Mouse (Mus musculus): ENCODE results near the gene Gatad2b. TPM values are rescaled to one million over a fixed set of nuclear protein-coding genes. Genes with fewer than 3 reads are reported as not detected.

Gene Gatad2b
- polyA plus RNA-seq, 1 experiment from 2014 or later = 11.3 TPM

GRCm38 (mm10) chr3:90265034-90265931 lies 27.7 kb upstream of the Gatad2b start, which contains the start of gene Dennd4b:
Dennd4b (plus strand) TSS chr3:90265185.
- ATAC-seq (ENCODE audit: low FRiP score, low TSS enrichment) = peak; percentile 94
- Histone ChIP-seq H3K4me1 (ENCODE audit: insufficient read depth, low read length) (peaks cover 17% of the 10 kb centered on the region), H3K9me3 (ENCODE audit: low read length) (no peaks in the 10 kb centered on the region), H3K27ac (ENCODE audit: low read length) (peak within 1 kb of the TSS; percentile 97), H3K4me3 (ENCODE audit: low read length) (peak within 1 kb of the TSS; percentile 89), H3K4me2 (replicated peaks; ENCODE audit: low read depth, low read length) (peak within 1 kb of the TSS; percentile 95), H3K27me3 (ENCODE audit: insufficient read depth, low read length) (no peaks in the 10 kb centered on the region), H3K36me3 (ENCODE audit: insufficient read depth, low read length) (peaks cover 28% of the 10 kb centered on the region), H3K9ac (replicated peaks; ENCODE audit: low read length) (peak within 1 kb of the TSS; percentile 89)
- under 1% methylated on average over 72 of the region's 87 CpGs for whole genome bisulfite sequencing

- Histone ChIP-seq H3K4me2 (replicated peaks; ENCODE audit: low read depth, low read length) (peak overlapping the region; percentile 95), H3K36me3 (ENCODE audit: insufficient read depth, low read length) (peaks cover 21% of the 10 kb centered on the region), H3K9me3 (ENCODE audit: low read length) (no peaks in the 10 kb centered on the region), H3K9ac (replicated peaks; ENCODE audit: low read length) (peak overlapping the region; percentile 89), H3K4me3 (ENCODE audit: low read length) (peak overlapping the region; percentile 89), H3K27me3 (ENCODE audit: insufficient read depth, low read length) (no peaks in the 10 kb centered on the region), H3K4me1 (ENCODE audit: insufficient read depth, low read length) (peaks cover 17% of the 10 kb centered on the region), H3K27ac (ENCODE audit: low read length) (peak overlapping the region; percentile 97)
- peak; percentile 33; the same call in 1 of the 2 replicates for ATAC-seq (ENCODE audit: low FRiP score, low TSS enrichment)
- WGBS = 24% methylated on average over 16 of the region's 16 CpGs
Observed at GRCm38 (mm10) chr3:90265932-90266741, 26.8 kb upstream of the Gatad2b start.

GRCm38 (mm10) chr3:90266901-90267775 lies 25.8 kb upstream of the Gatad2b start:
- peaks cover 12% of the 10 kb centered on the region for H3K36me3 ChIP-seq (ENCODE audit: insufficient read depth, low read length)
- peak overlapping the region; percentile 95 for H3K4me2 ChIP-seq (replicated peaks; ENCODE audit: low read depth, low read length)
- peaks cover 17% of the 10 kb centered on the region for H3K4me1 ChIP-seq (ENCODE audit: insufficient read depth, low read length)
- peak overlapping the region; percentile 97; the same call in 1 of the 2 replicates for H3K27ac ChIP-seq (ENCODE audit: low read length)
- H3K27me3 ChIP-seq (ENCODE audit: insufficient read depth, low read length) = no peaks in the 10 kb centered on the region
- no peak for ATAC-seq (ENCODE audit: low FRiP score, low TSS enrichment)
- H3K9ac ChIP-seq (replicated peaks; ENCODE audit: low read length) = no peak overlapping the region
- no peaks in the 10 kb centered on the region for H3K9me3 ChIP-seq (ENCODE audit: low read length)
- WGBS = 92% methylated on average over 20 of the region's 20 CpGs
- peak overlapping the region; percentile 89 for H3K4me3 ChIP-seq (ENCODE audit: low read length)

- WGBS = 94% methylated on average over 11 of the region's 11 CpGs
- no peak overlapping the region for H3K27ac ChIP-seq (ENCODE audit: low read length)
- peaks cover 10% of the 10 kb centered on the region for H3K36me3 ChIP-seq (ENCODE audit: insufficient read depth, low read length)
- H3K4me3 ChIP-seq (ENCODE audit: low read length) = no peak overlapping the region
- H3K9me3 ChIP-seq (ENCODE audit: low read length) = no peaks in the 10 kb centered on the region
- no peak for ATAC-seq (ENCODE audit: low FRiP score, low TSS enrichment)
- peaks cover 17% of the 10 kb centered on the region for H3K4me1 ChIP-seq (ENCODE audit: insufficient read depth, low read length)
- H3K4me2 ChIP-seq (replicated peaks; ENCODE audit: low read depth, low read length) = no peak overlapping the region
- H3K9ac ChIP-seq (replicated peaks; ENCODE audit: low read length) = no peak overlapping the region
- H3K27me3 ChIP-seq (ENCODE audit: insufficient read depth, low read length) = no peaks in the 10 kb centered on the region
Observed at GRCm38 (mm10) chr3:90268190-90268589, 24.8 kb upstream of the Gatad2b start.

- Histone ChIP-seq H3K9ac (replicated peaks; ENCODE audit: low read length) (no peak overlapping the region), H3K27ac (ENCODE audit: low read length) (no peak overlapping the region), H3K4me1 (ENCODE audit: insufficient read depth, low read length) (peaks cover 17% of the 10 kb centered on the region), H3K36me3 (ENCODE audit: insufficient read depth, low read length) (peaks cover 8% of the 10 kb centered on the region), H3K4me3 (ENCODE audit: low read length) (no peak overlapping the region), H3K27me3 (ENCODE audit: insufficient read depth, low read length) (no peaks in the 10 kb centered on the region), H3K9me3 (ENCODE audit: low read length) (no peaks in the 10 kb centered on the region), H3K4me2 (replicated peaks; ENCODE audit: low read depth, low read length) (no peak overlapping the region)
- no peak for ATAC-seq (ENCODE audit: low FRiP score, low TSS enrichment)
- 93% methylated on average over 16 of the region's 16 CpGs for WGBS
Observed at GRCm38 (mm10) chr3:90268971-90269370, 24.0 kb upstream of the Gatad2b start.

GRCm38 (mm10) chr3:90270784-90271183 lies 22.2 kb upstream of the Gatad2b start:
- no peak overlapping the region for H3K4me2 ChIP-seq (replicated peaks; ENCODE audit: low read depth, low read length)
- H3K36me3 ChIP-seq (ENCODE audit: insufficient read depth, low read length) = peaks cover 8% of the 10 kb centered on the region
- ATAC-seq (ENCODE audit: low FRiP score, low TSS enrichment) = no peak
- H3K4me3 ChIP-seq (ENCODE audit: low read length) = no peak overlapping the region
- no peak overlapping the region for H3K9ac ChIP-seq (replicated peaks; ENCODE audit: low read length)
- peaks cover 14% of the 10 kb centered on the region; the same call in 1 of the 2 replicates for H3K4me1 ChIP-seq (ENCODE audit: insufficient read depth, low read length)
- 97% methylated on average over 8 of the region's 8 CpGs for WGBS
- H3K9me3 ChIP-seq (ENCODE audit: low read length) = no peaks in the 10 kb centered on the region
- H3K27ac ChIP-seq (ENCODE audit: low read length) = no peak overlapping the region
- no peaks in the 10 kb centered on the region for H3K27me3 ChIP-seq (ENCODE audit: insufficient read depth, low read length)

GRCm38 (mm10) chr3:90272170-90272569 lies 20.8 kb upstream of the Gatad2b start:
- Histone ChIP-seq H3K27ac (ENCODE audit: low read length) (no peak overlapping the region), H3K4me1 (ENCODE audit: insufficient read depth, low read length) (0 out of 2 replicates have a peak, but pooled peaks cover under 1% of the 10 kb centered on the region), H3K4me3 (ENCODE audit: low read length) (no peak overlapping the region), H3K9me3 (ENCODE audit: low read length) (no peaks in the 10 kb centered on the region), H3K9ac (replicated peaks; ENCODE audit: low read length) (no peak overlapping the region), H3K4me2 (replicated peaks; ENCODE audit: low read depth, low read length) (no peak overlapping the region), H3K36me3 (ENCODE audit: insufficient read depth, low read length) (peaks cover 14% of the 10 kb centered on the region), H3K27me3 (ENCODE audit: insufficient read depth, low read length) (no peaks in the 10 kb centered on the region)
- ATAC-seq (ENCODE audit: low FRiP score, low TSS enrichment) = no peak
- 72% methylated on average over 9 of the region's 9 CpGs for WGBS

GRCm38 (mm10) chr3:90273855-90274254 lies 19.1 kb upstream of the Gatad2b start:
- no peak; the same call in 1 of the 2 replicates for ATAC-seq (ENCODE audit: low FRiP score, low TSS enrichment)
- no peaks in the 10 kb centered on the region for H3K27me3 ChIP-seq (ENCODE audit: insufficient read depth, low read length)
- no peak overlapping the region for H3K4me2 ChIP-seq (replicated peaks; ENCODE audit: low read depth, low read length)
- H3K4me1 ChIP-seq (ENCODE audit: insufficient read depth, low read length) = no peaks in the 10 kb centered on the region
- no peak overlapping the region for H3K9ac ChIP-seq (replicated peaks; ENCODE audit: low read length)
- no peaks in the 10 kb centered on the region for H3K9me3 ChIP-seq (ENCODE audit: low read length)
- no peak overlapping the region for H3K4me3 ChIP-seq (ENCODE audit: low read length)
- no peak overlapping the region for H3K27ac ChIP-seq (ENCODE audit: low read length)
- peaks cover 14% of the 10 kb centered on the region for H3K36me3 ChIP-seq (ENCODE audit: insufficient read depth, low read length)
- WGBS = 95% methylated on average over 22 of the region's 22 CpGs

- Histone ChIP-seq H3K9ac (replicated peaks; ENCODE audit: low read length) (no peak overlapping the region), H3K27ac (ENCODE audit: low read length) (no peak overlapping the region), H3K9me3 (ENCODE audit: low read length) (no peaks in the 10 kb centered on the region), H3K4me2 (replicated peaks; ENCODE audit: low read depth, low read length) (no peak overlapping the region), H3K4me3 (ENCODE audit: low read length) (no peak overlapping the region), H3K4me1 (ENCODE audit: insufficient read depth, low read length) (no peaks in the 10 kb centered on the region), H3K36me3 (ENCODE audit: insufficient read depth, low read length) (peaks cover 22% of the 10 kb centered on the region), H3K27me3 (ENCODE audit: insufficient read depth, low read length) (no peaks in the 10 kb centered on the region)
- ATAC-seq (ENCODE audit: low FRiP score, low TSS enrichment) = no peak
- WGBS = 88% methylated on average over 11 of the region's 11 CpGs
Observed at GRCm38 (mm10) chr3:90275286-90275685, 17.7 kb upstream of the Gatad2b start.
